Mouse (Mus musculus): ENCODE results near the gene Rab1a. TPM values are rescaled to one million over a fixed set of nuclear protein-coding genes. Genes with fewer than 3 reads are reported as not detected.

The Rab1a gene
- polyA plus RNA-seq, 1 experiment from 2014 or later, result 292 TPM

GRCm38 (mm10) chr11:20243214-20243913 is 42.1 kb downstream of the Rab1a start:
- H3K36me3 ChIP-seq (replicated peaks; ENCODE audit: control insufficient read depth, insufficient read depth), result peaks cover 44% of the 10 kb centered on the region
- no peak overlapping the region for H3K27ac ChIP-seq
- 43% methylated on average over 9 of the region's 9 CpGs for WGBS
- DNase-seq (ENCODE audit: low spot score), result no peak
- no peak for ATAC-seq (ENCODE audit: low FRiP score)
- no peak overlapping the region for H3K9ac ChIP-seq
- no peak overlapping the region for H3K4me3 ChIP-seq (replicated peaks; ENCODE audit: low read length)
- no peaks in the 10 kb centered on the region for H3K27me3 ChIP-seq (ENCODE audit: control insufficient read depth, insufficient read depth, low read length)
- no peak overlapping the region for H3K4me2 ChIP-seq (replicated peaks)
- H3K4me1 ChIP-seq (replicated peaks; ENCODE audit: control insufficient read depth, insufficient read depth, low read length), result peaks cover 15% of the 10 kb centered on the region
- no peaks in the 10 kb centered on the region for H3K9me3 ChIP-seq (ENCODE audit: control insufficient read depth, low read length)

GRCm38 (mm10) chr11:20244336-20245290 is 43.4 kb downstream of the Rab1a start:
- H3K9me3 ChIP-seq (ENCODE audit: control insufficient read depth, low read length), result no peaks in the 10 kb centered on the region
- peaks cover 32% of the 10 kb centered on the region for H3K36me3 ChIP-seq (replicated peaks; ENCODE audit: control insufficient read depth, insufficient read depth)
- no peak overlapping the region for H3K4me3 ChIP-seq (replicated peaks; ENCODE audit: low read length)
- H3K27ac ChIP-seq, result no peak overlapping the region
- 80% methylated on average over 16 of the region's 16 CpGs for WGBS
- H3K9ac ChIP-seq, result no peak overlapping the region
- H3K27me3 ChIP-seq (ENCODE audit: control insufficient read depth, insufficient read depth, low read length), result no peaks in the 10 kb centered on the region
- peaks cover 17% of the 10 kb centered on the region for H3K4me1 ChIP-seq (replicated peaks; ENCODE audit: control insufficient read depth, insufficient read depth, low read length)
- H3K4me2 ChIP-seq (replicated peaks), result no peak overlapping the region
- DNase-seq (ENCODE audit: low spot score) (no peak), ATAC-seq (ENCODE audit: low FRiP score) (no peak)

- H3K36me3 ChIP-seq (replicated peaks; ENCODE audit: control insufficient read depth, insufficient read depth), result peaks cover 25% of the 10 kb centered on the region
- H3K27ac ChIP-seq, result no peak overlapping the region
- no peak overlapping the region for H3K9ac ChIP-seq
- H3K27me3 ChIP-seq (ENCODE audit: control insufficient read depth, insufficient read depth, low read length), result no peaks in the 10 kb centered on the region
- no peak overlapping the region for H3K4me3 ChIP-seq (replicated peaks; ENCODE audit: low read length)
- ATAC-seq (ENCODE audit: low FRiP score), result no peak
- no peaks in the 10 kb centered on the region for H3K9me3 ChIP-seq (ENCODE audit: control insufficient read depth, low read length)
- H3K4me2 ChIP-seq (replicated peaks), result no peak overlapping the region
- DNase-seq (ENCODE audit: low spot score), result no peak
- H3K4me1 ChIP-seq (replicated peaks; ENCODE audit: control insufficient read depth, insufficient read depth, low read length), result peaks cover 22% of the 10 kb centered on the region
- 87% methylated on average over 6 of the region's 6 CpGs for WGBS
These were observed 44.1 kb downstream of the Rab1a start for GRCm38 (mm10) chr11:20245316-20245715.

- Histone ChIP-seq H3K27me3 (ENCODE audit: control insufficient read depth, insufficient read depth, low read length) (no peaks in the 10 kb centered on the region), H3K27ac (no peak overlapping the region), H3K36me3 (replicated peaks; ENCODE audit: control insufficient read depth, insufficient read depth) (peaks cover 17% of the 10 kb centered on the region), H3K9ac (no peak overlapping the region), H3K4me1 (replicated peaks; ENCODE audit: control insufficient read depth, insufficient read depth, low read length) (peaks cover 22% of the 10 kb centered on the region), H3K4me3 (replicated peaks; ENCODE audit: low read length) (no peak overlapping the region), H3K9me3 (ENCODE audit: control insufficient read depth, low read length) (no peaks in the 10 kb centered on the region), H3K4me2 (replicated peaks) (no peak overlapping the region)
- WGBS, result 59% methylated on average over 1 of the region's 1 CpGs
- ATAC-seq (ENCODE audit: low FRiP score), result no peak
- no peak for DNase-seq (ENCODE audit: low spot score)
These were observed 45.4 kb downstream of the Rab1a start for GRCm38 (mm10) chr11:20246616-20247015.

GRCm38 (mm10) chr11:20247146-20247855 is 46.1 kb downstream of the Rab1a start:
- H3K36me3 ChIP-seq (replicated peaks; ENCODE audit: control insufficient read depth, insufficient read depth), result peaks cover 13% of the 10 kb centered on the region; the same call in 1 of the 2 replicates
- no peak for ATAC-seq (ENCODE audit: low FRiP score)
- H3K27ac ChIP-seq, result no peak overlapping the region
- DNase-seq (ENCODE audit: low spot score), result no peak
- peaks cover 22% of the 10 kb centered on the region for H3K4me1 ChIP-seq (replicated peaks; ENCODE audit: control insufficient read depth, insufficient read depth, low read length)
- 77% methylated on average over 8 of the region's 8 CpGs for WGBS
- H3K4me3 ChIP-seq (replicated peaks; ENCODE audit: low read length), result no peak overlapping the region
- peak overlapping the region; percentile 97; the same call in 1 of the 2 replicates for H3K4me2 ChIP-seq (replicated peaks)
- H3K9me3 ChIP-seq (ENCODE audit: control insufficient read depth, low read length), result no peaks in the 10 kb centered on the region
- no peaks in the 10 kb centered on the region for H3K27me3 ChIP-seq (ENCODE audit: control insufficient read depth, insufficient read depth, low read length)
- no peak overlapping the region for H3K9ac ChIP-seq

GRCm38 (mm10) chr11:20248277-20248676 is 47.0 kb downstream of the Rab1a start:
- ATAC-seq (ENCODE audit: low FRiP score), result no peak
- Histone ChIP-seq H3K9ac (peak overlapping the region; percentile 96), H3K9me3 (ENCODE audit: control insufficient read depth, low read length) (no peaks in the 10 kb centered on the region), H3K4me2 (replicated peaks) (peak overlapping the region; percentile 97), H3K27ac (peak overlapping the region; percentile 91; the same call in 1 of the 2 replicates), H3K4me3 (replicated peaks; ENCODE audit: low read length) (peak overlapping the region; percentile 81), H3K36me3 (replicated peaks; ENCODE audit: control insufficient read depth, insufficient read depth) (peaks cover 11% of the 10 kb centered on the region; the same call in 1 of the 2 replicates), H3K4me1 (replicated peaks; ENCODE audit: control insufficient read depth, insufficient read depth, low read length) (peaks cover 22% of the 10 kb centered on the region), H3K27me3 (ENCODE audit: control insufficient read depth, insufficient read depth, low read length) (no peaks in the 10 kb centered on the region)
- no peak for DNase-seq (ENCODE audit: low spot score)
- 14% methylated on average over 4 of the region's 4 CpGs for WGBS

GRCm38 (mm10) chr11:20248840-20249239 is 47.6 kb downstream of the Rab1a start:
- peak overlapping the region; percentile 97 for H3K4me2 ChIP-seq (replicated peaks)
- peak; percentile 68 for ATAC-seq (ENCODE audit: low FRiP score)
- H3K4me1 ChIP-seq (replicated peaks; ENCODE audit: control insufficient read depth, insufficient read depth, low read length), result peaks cover 22% of the 10 kb centered on the region
- no peaks in the 10 kb centered on the region for H3K27me3 ChIP-seq (ENCODE audit: control insufficient read depth, insufficient read depth, low read length)
- under 1% methylated on average over 34 of the region's 39 CpGs for WGBS
- peak overlapping the region; percentile 96 for H3K9ac ChIP-seq
- no peaks in the 10 kb centered on the region for H3K9me3 ChIP-seq (ENCODE audit: control insufficient read depth, low read length)
- DNase-seq (ENCODE audit: low spot score), result peak; percentile 47
- peak overlapping the region; percentile 81 for H3K4me3 ChIP-seq (replicated peaks; ENCODE audit: low read length)
- H3K36me3 ChIP-seq (replicated peaks; ENCODE audit: control insufficient read depth, insufficient read depth), result peaks cover 9% of the 10 kb centered on the region; the same call in 1 of the 2 replicates
- peak overlapping the region; percentile 91 for H3K27ac ChIP-seq

GRCm38 (mm10) chr11:20249296-20250110 is 48.3 kb downstream of the Rab1a start, which contains the start of gene Cep68:
Gene Cep68 (minus strand): TSS chr11:20249429.
- H3K27ac ChIP-seq, result peak within 1 kb of the TSS; percentile 91
- peaks cover 22% of the 10 kb centered on the region for H3K4me1 ChIP-seq (replicated peaks; ENCODE audit: control insufficient read depth, insufficient read depth, low read length)
- peak; percentile 86 for DNase-seq (ENCODE audit: low spot score)
- H3K4me3 ChIP-seq (replicated peaks; ENCODE audit: low read length), result peak within 1 kb of the TSS; percentile 81
- H3K4me2 ChIP-seq (replicated peaks), result peak within 1 kb of the TSS; percentile 97
- peak; percentile 99 for ATAC-seq (ENCODE audit: low FRiP score)
- H3K27me3 ChIP-seq (ENCODE audit: control insufficient read depth, insufficient read depth, low read length), result no peaks in the 10 kb centered on the region
- under 1% methylated on average over 56 of the region's 59 CpGs for WGBS
- peaks cover 5% of the 10 kb centered on the region; the same call in 1 of the 2 replicates for H3K36me3 ChIP-seq (replicated peaks; ENCODE audit: control insufficient read depth, insufficient read depth)
- no peaks in the 10 kb centered on the region for H3K9me3 ChIP-seq (ENCODE audit: control insufficient read depth, low read length)
- peak within 1 kb of the TSS; percentile 96 for H3K9ac ChIP-seq
